Mouse (Mus musculus) liver, adult 10 weeks (tissue): ENCODE data around the gene Rspry1. TPM values are rescaled to one million over a fixed set of nuclear protein-coding genes. Genes with fewer than 3 reads are reported as not detected.

ENCODE experiments used
- polyA plus RNA-seq: library from polyadenylated mRNA; stranded (reverse); fragments of 350-450 nt; fragmentation: Illumina TruSeq; extraction: RNeasy Lipid Tissue Mini Kit (QIAGEN cat#74804); gene quantifications from one replicate; pipeline ENCODE4 v1.2.3, GENCODE M21; 2014; ENCODE audit warnings: low read depth, low replicate concordance

Rspry1 gene
- 24.9 TPM for polyA plus RNA-seq

GRCm38 (mm10) chr8:94601607-94602385 lies at the start of gene Rspry1, which contains the start of gene Fam192a:
TSS of gene Rspry1 (plus strand) at chr8:94601937.
TSS of gene Fam192a (minus strand) at chr8:94601997.

GRCm38 (mm10) chr8:94666456-94667308 lies 64.9 kb downstream of the Rspry1 start, which contains the start of gene Arl2bp:
TSS of gene Arl2bp (plus strand) at chr8:94666600.

GRCm38 (mm10) chr8:94695994-94696384 lies 94.3 kb downstream of the Rspry1 start, which contains the start of gene Pllp:
TSS of gene Pllp (minus strand) at chr8:94696278.

Other genes with a start within 250 kb of the Rspry1 start
- gene Herpud1, start 215.5 kb upstream of the Rspry1 start, polyA plus RNA-seq = 193 TPM
- 18.6 TPM for gene Nlrc5, start 167.6 kb upstream of the Rspry1 start, polyA plus RNA-seq
- 4.4 TPM for gene Cpne2, start 68.9 kb upstream of the Rspry1 start, polyA plus RNA-seq
- 27.8 TPM for gene Fam192a, start 60 bp downstream of the Rspry1 start, polyA plus RNA-seq
- gene Arl2bp, start 64.7 kb downstream of the Rspry1 start, polyA plus RNA-seq = 20.6 TPM
- 3.2 TPM for gene Pllp, start 94.3 kb downstream of the Rspry1 start, polyA plus RNA-seq
- not detected for gene Ccl22, start 143.7 kb downstream of the Rspry1 start, polyA plus RNA-seq
- not detected for gene Cx3cl1, start 170.1 kb downstream of the Rspry1 start, polyA plus RNA-seq
- not detected for gene Ccl17, start 208.5 kb downstream of the Rspry1 start, polyA plus RNA-seq
- 20.4 TPM for gene Coq9, start 236.4 kb downstream of the Rspry1 start, polyA plus RNA-seq
- 7.0 TPM for gene Ciapin1, start 236.4 kb downstream of the Rspry1 start, polyA plus RNA-seq